Mouse (Mus musculus): Measurements from ENCODE around the gene Klf13. TPM values are rescaled to one million over a fixed set of nuclear protein-coding genes. Genes with fewer than 3 reads are reported as not detected.

Gene Klf13
- polyA plus RNA-seq, 1 experiment = 20.1 TPM

DNA sequence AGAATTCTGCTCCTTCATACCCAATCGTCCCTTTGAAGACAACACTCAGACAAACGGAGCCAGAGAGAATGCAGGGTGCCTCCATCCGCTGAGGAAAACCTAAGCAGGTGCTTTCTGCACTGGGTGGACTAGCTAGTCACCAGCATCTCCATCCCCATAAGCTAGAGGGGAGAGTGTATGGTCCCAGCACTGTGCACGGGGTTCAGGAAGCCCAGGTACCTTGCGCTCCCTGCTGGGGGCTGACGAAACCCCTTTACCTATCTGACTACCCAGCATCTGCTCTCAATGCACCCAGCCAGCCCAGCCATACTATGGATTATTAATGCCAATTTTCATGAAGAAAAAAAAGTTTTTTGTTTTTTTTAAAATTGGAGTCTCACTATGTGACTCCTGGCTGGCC, 25.4 kb upstream of the Klf13 start:
- H3K79me2 ChIP-seq (ENCODE audit: control insufficient read depth, insufficient read depth) = no peaks in the 10 kb centered on the region
- no peak overlapping the region for H3ac ChIP-seq (ENCODE audit: control insufficient read depth, insufficient read length, low read depth)
- no peak overlapping the region for H3K4me3 ChIP-seq (ENCODE audit: insufficient read depth, poor library complexity, severe bottlenecking)
- H3K36me3 ChIP-seq (ENCODE audit: control insufficient read depth, insufficient read depth) = no peaks in the 10 kb centered on the region
- H3K79me3 ChIP-seq (ENCODE audit: low read depth) = no peaks in the 10 kb centered on the region
- TF ChIP-seq FOSL1 (IDR thresholded peaks at IDR 0.05; ENCODE audit: insufficient read depth, low read length, poor library complexity, severe bottlenecking) (no peak), MYOD1 (IDR thresholded peaks at IDR 0.05; ENCODE audit: control insufficient read depth, insufficient read length, low read depth) (no peak), CEBPB (IDR thresholded peaks at IDR 0.05; ENCODE audit: low read depth) (no peak), MAX (IDR thresholded peaks at IDR 0.05) (no peak), CTCF (IDR thresholded peaks at IDR 0.05; ENCODE audit: control insufficient read depth, insufficient read depth, insufficient read length) (no peak), MYOG (IDR thresholded peaks at IDR 0.05; ENCODE audit: control insufficient read depth, extremely low read depth, insufficient read length) (no peak), USF1 (IDR thresholded peaks at IDR 0.05; ENCODE audit: low read depth) (no peak)
- H3K27me3 ChIP-seq (ENCODE audit: control insufficient read depth, insufficient read depth, insufficient read length) = no peaks in the 10 kb centered on the region

DNA sequence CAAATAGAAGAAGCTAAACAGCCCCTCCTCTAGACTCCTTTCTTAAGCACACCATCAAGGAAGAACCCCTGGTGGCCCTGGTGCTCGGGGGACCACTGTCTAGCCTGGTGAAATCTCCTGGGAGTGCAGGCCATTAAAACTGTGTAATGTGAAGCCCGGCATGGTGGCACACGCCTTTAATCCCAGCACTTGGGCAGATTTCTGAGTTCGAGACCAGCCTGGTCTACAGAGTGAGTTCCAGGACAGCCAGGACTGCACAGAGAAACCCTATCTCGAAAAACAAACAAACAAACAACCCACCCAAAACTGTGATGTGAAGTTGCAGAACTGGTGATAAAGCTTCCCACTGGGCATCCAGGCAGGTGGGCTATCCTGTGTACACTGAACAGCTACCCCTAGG, 24.9 kb upstream of the Klf13 start:
- Histone ChIP-seq H3K4me3 (ENCODE audit: insufficient read depth, poor library complexity, severe bottlenecking) (no peak overlapping the region), H3K36me3 (ENCODE audit: control insufficient read depth, insufficient read depth) (no peaks in the 10 kb centered on the region), H3K79me3 (ENCODE audit: low read depth) (no peaks in the 10 kb centered on the region), H3K27me3 (ENCODE audit: control insufficient read depth, insufficient read depth, insufficient read length) (no peaks in the 10 kb centered on the region), H3K79me2 (ENCODE audit: control insufficient read depth, insufficient read depth) (no peaks in the 10 kb centered on the region), H3ac (ENCODE audit: control insufficient read depth, insufficient read length, low read depth) (no peak overlapping the region)
- TF ChIP-seq MYOD1 (IDR thresholded peaks at IDR 0.05; ENCODE audit: control insufficient read depth, insufficient read length, low read depth) (no peak), MAX (IDR thresholded peaks at IDR 0.05) (no peak), CTCF (IDR thresholded peaks at IDR 0.05; ENCODE audit: control insufficient read depth, insufficient read depth, insufficient read length) (no peak), USF1 (IDR thresholded peaks at IDR 0.05; ENCODE audit: low read depth) (no peak), FOSL1 (IDR thresholded peaks at IDR 0.05; ENCODE audit: insufficient read depth, low read length, poor library complexity, severe bottlenecking) (no peak), MYOG (IDR thresholded peaks at IDR 0.05; ENCODE audit: control insufficient read depth, extremely low read depth, insufficient read length) (no peak), CEBPB (IDR thresholded peaks at IDR 0.05; ENCODE audit: low read depth) (no peak)

- Histone ChIP-seq H3ac (ENCODE audit: control insufficient read depth, insufficient read length, low read depth) (no peak overlapping the region), H3K27me3 (ENCODE audit: control insufficient read depth, insufficient read depth, insufficient read length) (no peaks in the 10 kb centered on the region), H3K79me3 (ENCODE audit: low read depth) (no peaks in the 10 kb centered on the region), H3K79me2 (ENCODE audit: control insufficient read depth, insufficient read depth) (no peaks in the 10 kb centered on the region), H3K4me3 (ENCODE audit: insufficient read depth, poor library complexity, severe bottlenecking) (no peak overlapping the region), H3K36me3 (ENCODE audit: control insufficient read depth, insufficient read depth) (no peaks in the 10 kb centered on the region)
- TF ChIP-seq MYOG (IDR thresholded peaks at IDR 0.05; ENCODE audit: control insufficient read depth, extremely low read depth, insufficient read length) (no peak), MAX (IDR thresholded peaks at IDR 0.05) (no peak), MYOD1 (IDR thresholded peaks at IDR 0.05; ENCODE audit: control insufficient read depth, insufficient read length, low read depth) (no peak), FOSL1 (IDR thresholded peaks at IDR 0.05; ENCODE audit: insufficient read depth, low read length, poor library complexity, severe bottlenecking) (no peak), CEBPB (IDR thresholded peaks at IDR 0.05; ENCODE audit: low read depth) (no peak), USF1 (IDR thresholded peaks at IDR 0.05; ENCODE audit: low read depth) (no peak), CTCF (IDR thresholded peaks at IDR 0.05; ENCODE audit: control insufficient read depth, insufficient read depth, insufficient read length) (no peak)
Observed at GRCm38 (mm10) chr7:63957872-63958640, 19.3 kb upstream of the Klf13 start.

DNA sequence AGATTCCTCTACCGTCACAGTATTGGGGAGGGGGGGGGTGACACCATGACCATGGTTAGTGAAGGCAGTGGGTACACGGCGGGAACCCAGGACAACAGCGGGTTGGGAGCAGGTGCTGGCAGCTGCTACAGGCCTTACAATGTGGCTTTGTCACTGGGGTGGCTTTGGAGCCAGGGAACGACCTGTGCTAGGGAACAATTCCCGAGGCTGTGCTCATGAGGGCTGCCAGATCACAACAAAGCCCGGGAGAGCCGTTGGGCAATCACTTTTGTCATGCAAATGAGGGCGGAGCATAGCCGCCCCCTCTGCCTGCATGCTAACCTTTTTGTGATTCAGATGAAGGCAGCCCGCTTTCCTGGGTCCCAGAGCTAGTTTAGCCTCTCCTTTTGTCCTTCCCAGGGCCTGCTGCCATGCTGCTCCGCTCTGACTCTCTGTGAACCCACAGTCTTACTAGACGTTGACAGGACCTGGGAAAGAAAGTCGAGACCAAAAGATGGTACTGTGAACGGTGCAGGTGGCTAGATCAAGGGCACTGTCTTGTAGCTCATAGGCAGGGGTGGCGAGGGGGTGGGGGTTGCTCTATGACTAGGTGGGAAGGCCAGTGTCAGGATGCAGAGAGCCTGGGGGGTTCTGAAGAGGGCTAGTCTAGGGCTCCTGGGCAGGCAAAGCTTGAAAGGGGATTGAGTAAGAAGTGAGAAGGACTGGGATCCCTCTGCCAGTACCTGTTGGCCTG, 18.4 kb upstream of the Klf13 start:
- Histone ChIP-seq H3K27me3 (ENCODE audit: control insufficient read depth, insufficient read depth, insufficient read length) (no peaks in the 10 kb centered on the region), H3K79me2 (ENCODE audit: control insufficient read depth, insufficient read depth) (no peaks in the 10 kb centered on the region), H3K36me3 (ENCODE audit: control insufficient read depth, insufficient read depth) (no peaks in the 10 kb centered on the region), H3K4me3 (ENCODE audit: insufficient read depth, poor library complexity, severe bottlenecking) (no peak overlapping the region), H3ac (ENCODE audit: control insufficient read depth, insufficient read length, low read depth) (no peak overlapping the region), H3K79me3 (ENCODE audit: low read depth) (no peaks in the 10 kb centered on the region)
- TF ChIP-seq CEBPB (IDR thresholded peaks at IDR 0.05; ENCODE audit: low read depth) (no peak), USF1 (IDR thresholded peaks at IDR 0.05; ENCODE audit: low read depth) (no peak), MYOD1 (IDR thresholded peaks at IDR 0.05; ENCODE audit: control insufficient read depth, insufficient read length, low read depth) (no peak), MYOG (IDR thresholded peaks at IDR 0.05; ENCODE audit: control insufficient read depth, extremely low read depth, insufficient read length) (no peak), CTCF (IDR thresholded peaks at IDR 0.05; ENCODE audit: control insufficient read depth, insufficient read depth, insufficient read length) (no peak), FOSL1 (IDR thresholded peaks at IDR 0.05; ENCODE audit: insufficient read depth, low read length, poor library complexity, severe bottlenecking) (no peak), MAX (IDR thresholded peaks at IDR 0.05) (no peak)

DNA sequence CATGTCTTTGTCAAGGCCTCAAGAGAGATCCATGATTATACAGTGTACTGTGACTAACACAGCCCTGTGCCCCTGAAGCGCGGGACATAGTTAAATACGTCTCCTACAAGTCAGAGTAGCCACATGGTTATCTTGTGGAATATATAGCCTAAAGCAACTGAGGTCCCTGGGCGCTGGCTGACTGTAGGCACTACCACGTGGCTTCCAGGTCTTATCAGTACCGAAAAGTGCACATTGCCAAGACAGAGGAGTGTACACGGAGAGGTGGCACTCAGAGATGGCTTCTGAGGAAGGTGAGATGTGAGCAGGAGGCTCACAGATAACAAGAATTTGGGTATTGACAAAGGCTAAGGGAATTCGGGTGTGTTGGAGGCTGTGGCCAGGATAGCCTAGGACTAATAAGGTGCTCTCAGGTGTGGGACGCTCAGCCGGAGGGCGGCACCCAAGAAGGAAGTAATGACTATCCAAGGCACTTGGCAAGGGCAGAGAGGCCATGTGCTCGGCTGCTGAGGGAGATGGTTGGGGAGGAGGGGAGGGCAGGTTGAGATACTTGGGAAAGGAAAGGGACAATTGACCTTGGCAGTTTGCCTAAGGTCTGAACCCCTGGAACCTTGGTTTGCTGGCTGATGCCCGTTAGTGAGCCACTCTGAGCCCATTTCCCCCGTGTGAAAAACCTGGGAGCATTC, 17.6 kb upstream of the Klf13 start:
- no peak overlapping the region for H3K4me3 ChIP-seq (ENCODE audit: insufficient read depth, poor library complexity, severe bottlenecking)
- H3K36me3 ChIP-seq (ENCODE audit: control insufficient read depth, insufficient read depth) = no peaks in the 10 kb centered on the region
- TF ChIP-seq MYOD1 (IDR thresholded peaks at IDR 0.05; ENCODE audit: control insufficient read depth, insufficient read length, low read depth) (no peak), CEBPB (IDR thresholded peaks at IDR 0.05; ENCODE audit: low read depth) (no peak), MAX (IDR thresholded peaks at IDR 0.05) (no peak)
- no peaks in the 10 kb centered on the region for H3K79me2 ChIP-seq (ENCODE audit: control insufficient read depth, insufficient read depth)
- no peaks in the 10 kb centered on the region for H3K79me3 ChIP-seq (ENCODE audit: low read depth)
- H3ac ChIP-seq (ENCODE audit: control insufficient read depth, insufficient read length, low read depth) = no peak overlapping the region
- H3K27me3 ChIP-seq (ENCODE audit: control insufficient read depth, insufficient read depth, insufficient read length) = no peaks in the 10 kb centered on the region
